Mouse (Mus musculus): ENCODE measurements around the gene Ano4.
A peak's percentile ranks its signal among the peaks of the same experiment; 100 is the strongest.

Ano4 gene

GRCm38 (mm10) chr10:89280402-89280801 lies 64.2 kb downstream of the Ano4 start:
- DNase-seq (ENCODE audit: low spot score in 2 of 2): no peak

- no peak for DNase-seq (ENCODE audit: low spot score in 2 of 2)
These were observed 71.4 kb downstream of the Ano4 start for GRCm38 (mm10) chr10:89273001-89273680.

- no peak for DNase-seq (ENCODE audit: low spot score in 2 of 2)
These were observed 77.2 kb downstream of the Ano4 start for GRCm38 (mm10) chr10:89267312-89267711.

- DNase-seq (ENCODE audit: low spot score in 2 of 2): peak in 1 of 2 experiments; percentile 36
These were observed 81.2 kb downstream of the Ano4 start for GRCm38 (mm10) chr10:89263396-89263795.

GRCm38 (mm10) chr10:89257457-89258381 lies 86.8 kb downstream of the Ano4 start:
- peak in 1 of 2 experiments; percentile 39 for DNase-seq (ENCODE audit: low spot score in 2 of 2)

- DNase-seq (ENCODE audit: low spot score in 2 of 2): peak in 1 of 2 experiments; percentile 47
These were observed 87.7 kb downstream of the Ano4 start for GRCm38 (mm10) chr10:89256762-89257456.

- no peak for DNase-seq (ENCODE audit: low spot score in 2 of 2)
These were observed 89.8 kb downstream of the Ano4 start for GRCm38 (mm10) chr10:89254765-89255164.

GRCm38 (mm10) chr10:89253799-89254198 lies 90.8 kb downstream of the Ano4 start:
- no peak for DNase-seq (ENCODE audit: low spot score in 2 of 2)

- peak in 1 of 2 experiments; percentile 23 for DNase-seq (ENCODE audit: low spot score in 2 of 2)
These were observed 91.9 kb downstream of the Ano4 start for GRCm38 (mm10) chr10:89252636-89253035.

- peak in 1 of 2 experiments; percentile 31 for DNase-seq (ENCODE audit: low spot score in 2 of 2)
These were observed 100.8 kb downstream of the Ano4 start for GRCm38 (mm10) chr10:89243808-89244207.

GRCm38 (mm10) chr10:89224524-89224923 lies 120.0 kb downstream of the Ano4 start:
- DNase-seq (ENCODE audit: low spot score in 2 of 2): no peak

- DNase-seq (ENCODE audit: low spot score in 2 of 2): no peak
These were observed 122.1 kb downstream of the Ano4 start for GRCm38 (mm10) chr10:89222284-89222989.

- DNase-seq (ENCODE audit: low spot score in 2 of 2): no peak
These were observed 128.5 kb downstream of the Ano4 start for GRCm38 (mm10) chr10:89216078-89216477.

GRCm38 (mm10) chr10:89205858-89206257 lies 138.7 kb downstream of the Ano4 start:
- peak in 1 of 2 experiments; percentile 48 for DNase-seq (ENCODE audit: low spot score in 2 of 2)

- DNase-seq (ENCODE audit: low spot score in 2 of 2): peak in 1 of 2 experiments; percentile 31
These were observed 148.1 kb downstream of the Ano4 start for GRCm38 (mm10) chr10:89196444-89196843.

- DNase-seq (ENCODE audit: low spot score in 2 of 2): no peak
These were observed 149.5 kb downstream of the Ano4 start for GRCm38 (mm10) chr10:89195068-89195467.

- no peak for DNase-seq (ENCODE audit: low spot score in 2 of 2)
These were observed 150.1 kb downstream of the Ano4 start for GRCm38 (mm10) chr10:89194440-89194839.

GRCm38 (mm10) chr10:89177921-89178320 lies 166.6 kb downstream of the Ano4 start:
- DNase-seq (ENCODE audit: low spot score in 2 of 2): peak; percentile 13 to 67

GRCm38 (mm10) chr10:89164533-89164932 lies 180.0 kb downstream of the Ano4 start:
- DNase-seq (ENCODE audit: low spot score in 2 of 2): no peak

GRCm38 (mm10) chr10:89155502-89155901 lies 189.1 kb downstream of the Ano4 start:
- no peak for DNase-seq (ENCODE audit: low spot score in 2 of 2)

GRCm38 (mm10) chr10:89154797-89155465 lies 189.6 kb downstream of the Ano4 start:
- no peak for DNase-seq (ENCODE audit: low spot score in 2 of 2)
